Mouse (Mus musculus): ENCODE results near the gene Pnma5. TPM values are rescaled to one million over a fixed set of nuclear protein-coding genes. Genes with fewer than 3 reads are reported as not detected.

Gene Pnma5
- total RNA-seq, 2 experiments from 2014 or later: not detected

DNA sequence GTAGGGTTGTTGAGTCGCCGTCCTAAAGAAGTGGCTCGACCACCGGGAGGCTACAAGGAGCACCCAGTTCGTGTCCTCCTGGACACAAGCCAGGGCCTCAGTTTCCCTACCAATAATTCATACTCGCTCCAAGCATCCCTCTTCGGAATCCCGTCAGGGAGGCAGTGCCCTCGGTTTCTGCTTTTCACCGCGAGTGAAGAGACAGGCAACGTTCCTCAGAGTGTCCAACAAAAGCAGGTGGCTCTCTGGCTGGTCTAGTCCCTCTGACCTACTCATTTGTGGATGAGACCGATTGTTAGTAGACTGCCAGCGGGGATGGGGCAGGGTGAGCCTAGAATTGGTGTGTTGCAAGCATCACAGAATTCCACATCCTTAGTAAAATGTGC, 49.4 kb downstream of the Pnma5 start:
- ATAC-seq (replicated peaks; ENCODE audit: low FRiP score, poor library complexity, severe bottlenecking): no peak

GRCm38 (mm10) chrX:72986841-72987519, 49.9 kb downstream of the Pnma5 start, which contains the start of gene Zfp185:
Zfp185 (plus strand) TSS chrX:72987339.
- no peak for ATAC-seq (replicated peaks; ENCODE audit: low FRiP score, poor library complexity, severe bottlenecking)

GRCm38 (mm10) chrX:72985607-72986006, 51.3 kb downstream of the Pnma5 start:
- no peak for ATAC-seq (replicated peaks; ENCODE audit: low FRiP score, poor library complexity, severe bottlenecking)

Other genes with a start within 250 kb of the Pnma5 start
- gene Gabrq, start 211.9 kb downstream of the Pnma5 start, total RNA-seq (2015; ENCODE audit: low replicate concordance): not detected in 2 replicates
- not detected in 2 replicates for gene Gabrq, start 211.9 kb downstream of the Pnma5 start, total RNA-seq (2017; ENCODE audit: low replicate concordance)
- gene Cetn2, start 118.7 kb downstream of the Pnma5 start, total RNA-seq (2015; ENCODE audit: low replicate concordance): 13.0 and 23.5 TPM in 2 replicates
- gene Cetn2, start 118.7 kb downstream of the Pnma5 start, total RNA-seq (2017; ENCODE audit: low replicate concordance): 20.4 and 26.8 TPM in 2 replicates
- 14.3 and 17.7 TPM in 2 replicates for gene Nsdhl, start 118.5 kb downstream of the Pnma5 start, total RNA-seq (2015; ENCODE audit: low replicate concordance)
- gene Nsdhl, start 118.5 kb downstream of the Pnma5 start, total RNA-seq (2017; ENCODE audit: low replicate concordance): 10.8 and 16.8 TPM in 2 replicates
- not detected in 2 replicates for gene Zfp185, start 49.8 kb downstream of the Pnma5 start, total RNA-seq (2015; ENCODE audit: low replicate concordance)
- not detected in 2 replicates for gene Zfp185, start 49.8 kb downstream of the Pnma5 start, total RNA-seq (2017; ENCODE audit: low replicate concordance)
- not detected in 2 replicates for gene Pnma3, start 27.7 kb upstream of the Pnma5 start, total RNA-seq (2015; ENCODE audit: low replicate concordance)
- gene Pnma3, start 27.7 kb upstream of the Pnma5 start, total RNA-seq (2017; ENCODE audit: low replicate concordance): not detected in 2 replicates
- 2.9 and 12.2 TPM in 2 replicates for gene Xlr4a, start 45.4 kb upstream of the Pnma5 start, total RNA-seq (2015; ENCODE audit: low replicate concordance)
- gene Xlr4a, start 45.4 kb upstream of the Pnma5 start, total RNA-seq (2017; ENCODE audit: low replicate concordance): 2.3 TPM in 1 of 2 replicates, not detected in the other
- not detected in 2 replicates for gene Xlr3a, start 60.0 kb upstream of the Pnma5 start, total RNA-seq (2015; ENCODE audit: low replicate concordance)
- not detected in 2 replicates for gene Xlr3a, start 60.0 kb upstream of the Pnma5 start, total RNA-seq (2017; ENCODE audit: low replicate concordance)
- gene Gm14685, start 79.9 kb upstream of the Pnma5 start, total RNA-seq (2015; ENCODE audit: low replicate concordance): not detected in 2 replicates
- gene Gm14685, start 79.9 kb upstream of the Pnma5 start, total RNA-seq (2017; ENCODE audit: low replicate concordance): not detected in 2 replicates
- gene Xlr5b, start 111.7 kb upstream of the Pnma5 start, total RNA-seq (2015; ENCODE audit: low replicate concordance): not detected in 2 replicates
- gene Xlr5b, start 111.7 kb upstream of the Pnma5 start, total RNA-seq (2017; ENCODE audit: low replicate concordance): not detected in 2 replicates
- not detected in 2 replicates for gene DXBay18, start 112.3 kb upstream of the Pnma5 start, total RNA-seq (2015; ENCODE audit: low replicate concordance)
- gene DXBay18, start 112.3 kb upstream of the Pnma5 start, total RNA-seq (2017; ENCODE audit: low replicate concordance): not detected in 2 replicates
- not detected in 2 replicates for gene Spin2d, start 139.9 kb upstream of the Pnma5 start, total RNA-seq (2015; ENCODE audit: low replicate concordance)
- not detected in 2 replicates for gene Spin2d, start 139.9 kb upstream of the Pnma5 start, total RNA-seq (2017; ENCODE audit: low replicate concordance)
- not detected in 2 replicates for gene Xlr3b, start 155.1 kb upstream of the Pnma5 start, total RNA-seq (2015; ENCODE audit: low replicate concordance)
- 1.4 TPM in 1 of 2 replicates, not detected in the other for gene Xlr3b, start 155.1 kb upstream of the Pnma5 start, total RNA-seq (2017; ENCODE audit: low replicate concordance)
- gene Xlr4b, start 177.2 kb upstream of the Pnma5 start, total RNA-seq (2015; ENCODE audit: low replicate concordance): 2.9 and 10.8 TPM in 2 replicates
- gene Xlr4b, start 177.2 kb upstream of the Pnma5 start, total RNA-seq (2017; ENCODE audit: low replicate concordance): 5.5 TPM in 1 of 2 replicates, not detected in the other
- 1.7 and 1.8 TPM in 2 replicates for gene F8a, start 191.2 kb upstream of the Pnma5 start, total RNA-seq (2015; ENCODE audit: low replicate concordance)
- gene F8a, start 191.2 kb upstream of the Pnma5 start, total RNA-seq (2017; ENCODE audit: low replicate concordance): 1.3 TPM in 2 replicates
- gene Xlr4c, start 206.0 kb upstream of the Pnma5 start, total RNA-seq (2015; ENCODE audit: low replicate concordance): 7.1 TPM in 1 of 2 replicates, not detected in the other
- gene Xlr4c, start 206.0 kb upstream of the Pnma5 start, total RNA-seq (2017; ENCODE audit: low replicate concordance): 14.4 TPM in 1 of 2 replicates, not detected in the other
- gene Xlr3c, start 228.3 kb upstream of the Pnma5 start, total RNA-seq (2015; ENCODE audit: low replicate concordance): not detected in 2 replicates
- not detected in 2 replicates for gene Xlr3c, start 228.3 kb upstream of the Pnma5 start, total RNA-seq (2017; ENCODE audit: low replicate concordance)